Mouse (Mus musculus) brown adipose tissue, adult 24 weeks (tissue): ENCODE results near the gene Ankdd1b. TPM values are rescaled to one million over a fixed set of nuclear protein-coding genes. Genes with fewer than 3 reads are reported as not detected.

Experiments
- H3K27ac ChIP-seq: fragments of 200-500 bp; replicated peaks from 2 replicates; pipeline ENCODE4 v1.5.1; 2012; ENCODE audit warnings: low read depth, mild to moderate bottlenecking, low read length
- H3K4me1 ChIP-seq: fragments of 200-500 bp; 2 replicates; pipeline ENCODE4 v1.6.1; 2012; ENCODE audit warnings: low read length, mixed read lengths; ENCODE audit not compliant: control insufficient read depth, insufficient read depth, insufficient read length
- H3K4me3 ChIP-seq: fragments of 200-500 bp; 2 replicates; pipeline ENCODE4 v1.5.1; 2012; ENCODE audit warnings: low read depth, mild to moderate bottlenecking, low read length, moderate library complexity; ENCODE audit not compliant: insufficient read depth
- polyA plus RNA-seq: library from polyadenylated mRNA; stranded (reverse); fragments of >200 nt; gene quantifications from 2 replicates; pipeline ENCODE4 v1.2.4, GENCODE M21; 2012; ENCODE audit not compliant: missing spikeins, insufficient read depth, insufficient read length

The Ankdd1b gene
- polyA plus RNA-seq, 1 experiment = not detected

DNA sequence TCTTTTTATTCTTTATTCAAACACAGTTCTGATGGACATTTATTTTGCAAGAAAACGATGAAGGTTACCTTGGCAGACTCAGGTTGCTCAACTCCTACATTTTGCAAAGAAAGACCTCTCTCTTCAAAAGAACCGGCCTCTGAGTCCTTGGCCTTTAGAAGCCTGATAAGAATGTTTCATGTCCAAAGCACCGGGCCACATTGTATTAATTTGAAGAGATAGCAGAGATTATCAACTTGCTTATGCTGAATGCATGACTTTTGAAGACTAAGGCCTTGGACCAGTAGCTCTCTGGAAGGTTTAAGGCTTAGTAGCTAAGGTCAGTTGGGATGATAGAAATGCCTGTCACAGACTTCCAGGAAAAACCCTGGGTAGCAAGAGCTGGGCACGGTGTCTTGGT lies 6.2 kb upstream of the Ankdd1b start:
- Histone ChIP-seq H3K4me1 (peaks cover 4% of the 10 kb centered on the region; the same call in 1 of the 2 replicates), H3K4me3 (no peak overlapping the region), H3K27ac (no peak overlapping the region)

DNA sequence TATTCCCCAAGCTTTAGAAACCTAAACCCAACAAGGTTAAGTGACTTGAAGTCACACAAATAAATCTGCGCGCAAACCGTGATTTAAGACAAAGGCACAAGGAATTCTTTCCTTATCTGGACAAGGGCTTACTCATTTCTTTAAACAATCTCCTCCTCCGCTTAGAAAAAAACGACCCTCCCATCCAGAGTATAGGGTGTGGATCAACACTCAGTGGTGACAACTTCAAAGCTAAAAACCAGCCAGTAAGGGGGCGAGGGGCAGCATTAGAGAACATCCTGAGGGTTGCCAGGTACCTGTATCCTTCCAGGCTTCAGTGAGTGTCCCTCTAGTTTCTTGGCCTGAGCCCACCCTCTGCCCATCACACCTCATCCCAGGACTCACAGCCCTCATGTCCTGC lies 442 bp downstream of the Ankdd1b start:
- H3K4me1 ChIP-seq = no peaks in the 10 kb centered on the region
- no peak overlapping the region for H3K27ac ChIP-seq
- no peak overlapping the region for H3K4me3 ChIP-seq

DNA sequence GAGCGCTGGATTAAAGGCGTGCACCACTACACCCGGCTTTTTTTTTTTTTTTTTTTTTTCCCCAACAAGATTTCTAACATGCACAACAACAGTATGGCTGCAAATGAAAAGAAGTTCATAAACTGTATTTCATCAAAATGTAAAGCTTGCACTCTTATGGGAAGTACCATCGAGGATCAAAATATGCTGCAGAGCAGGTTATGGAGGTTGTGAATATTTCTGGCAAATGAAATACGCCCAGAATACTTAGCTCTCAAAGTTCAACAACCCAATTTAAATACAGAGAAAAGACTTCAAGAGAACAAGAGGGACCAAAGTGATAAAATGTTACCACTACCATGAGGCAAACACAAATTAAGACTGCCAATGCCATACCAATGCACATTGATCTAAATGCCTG lies 2.3 kb downstream of the Ankdd1b start:
- H3K4me1 ChIP-seq = no peaks in the 10 kb centered on the region
- H3K4me3 ChIP-seq = no peak overlapping the region
- no peak overlapping the region for H3K27ac ChIP-seq

DNA sequence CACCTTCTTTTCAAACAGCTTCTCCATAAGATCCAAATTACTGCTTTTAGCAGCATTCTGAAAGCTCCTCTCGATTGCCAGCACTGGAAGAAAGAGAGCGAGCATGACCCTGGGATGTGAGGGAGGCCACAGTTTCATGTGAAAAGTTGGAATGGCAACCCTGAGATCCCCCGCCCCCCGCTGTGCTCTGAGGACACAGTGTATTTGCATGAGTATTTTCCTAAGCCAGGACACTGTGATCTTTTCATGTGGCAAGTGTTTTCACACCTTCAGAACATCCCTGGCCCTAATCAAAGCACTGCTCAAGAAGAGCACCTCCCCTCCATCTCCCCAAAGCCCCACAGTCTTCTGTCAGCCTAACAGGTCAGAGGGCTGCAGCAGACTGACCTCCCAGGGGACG lies 5.7 kb downstream of the Ankdd1b start:
- Histone ChIP-seq H3K4me3 (no peak overlapping the region), H3K27ac (no peak overlapping the region), H3K4me1 (no peaks in the 10 kb centered on the region)

DNA sequence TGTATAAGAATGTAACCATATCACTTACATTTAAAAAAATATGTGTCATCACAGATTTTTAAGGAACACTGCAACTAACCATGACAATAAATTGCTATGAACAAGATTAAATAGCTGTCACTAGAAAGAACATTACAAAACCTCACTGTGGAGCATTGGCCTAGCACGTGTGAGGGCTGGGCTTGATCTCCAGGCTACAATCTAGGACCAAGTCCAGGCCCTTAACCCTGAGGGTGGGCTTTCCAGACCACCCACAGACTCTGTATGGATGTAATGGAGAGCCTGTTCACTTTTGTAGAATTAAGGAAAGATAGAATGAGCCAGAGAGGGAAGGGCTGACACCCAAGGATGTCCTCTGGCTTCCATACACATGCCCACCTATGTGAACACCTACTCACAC lies 8.4 kb downstream of the Ankdd1b start:
- no peaks in the 10 kb centered on the region for H3K4me1 ChIP-seq
- H3K4me3 ChIP-seq = no peak overlapping the region
- no peak overlapping the region for H3K27ac ChIP-seq

DNA sequence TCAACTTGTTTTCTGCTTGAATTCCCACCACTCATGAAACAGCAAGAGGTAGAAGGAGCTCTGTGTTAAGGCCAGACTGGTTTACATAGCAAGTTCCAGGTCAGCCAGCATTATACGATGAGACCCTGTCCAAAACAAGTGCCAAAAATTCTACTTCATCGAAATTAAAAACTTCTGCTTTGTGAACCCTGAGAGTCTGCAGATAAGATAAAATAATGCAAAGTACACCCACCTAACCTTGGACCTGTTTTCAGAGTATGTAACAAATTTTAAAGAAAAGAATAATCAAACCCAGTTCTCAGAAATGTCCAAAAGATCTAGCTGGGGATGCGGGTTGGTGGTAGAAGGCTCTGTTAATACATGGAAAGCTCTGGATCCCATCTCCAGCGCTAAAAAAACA lies 12.4 kb downstream of the Ankdd1b start:
- H3K4me3 ChIP-seq = no peak overlapping the region
- H3K27ac ChIP-seq = no peak overlapping the region
- peaks cover 2% of the 10 kb centered on the region; the same call in 1 of the 2 replicates for H3K4me1 ChIP-seq

DNA sequence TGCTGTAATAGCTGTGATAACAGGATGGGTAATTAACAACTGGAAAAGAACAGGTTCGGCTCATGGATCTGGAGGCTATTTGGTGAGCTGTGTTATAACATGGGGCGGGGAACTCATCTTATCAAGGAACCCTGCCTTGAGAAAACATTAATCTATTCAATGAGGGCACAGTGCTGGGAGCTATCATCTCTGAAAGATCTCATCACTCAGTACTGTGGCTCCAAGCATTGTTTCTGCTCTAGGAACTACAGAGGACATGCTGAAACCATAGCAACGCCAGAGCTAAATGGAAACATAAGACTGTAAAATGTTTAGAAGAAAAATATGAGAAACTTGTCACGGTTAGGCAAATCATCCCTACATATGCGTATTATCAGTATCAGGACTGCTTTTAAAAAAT lies 13.0 kb downstream of the Ankdd1b start:
- peaks cover 2% of the 10 kb centered on the region; the same call in 1 of the 2 replicates for H3K4me1 ChIP-seq
- H3K4me3 ChIP-seq = no peak overlapping the region
- H3K27ac ChIP-seq = no peak overlapping the region

DNA sequence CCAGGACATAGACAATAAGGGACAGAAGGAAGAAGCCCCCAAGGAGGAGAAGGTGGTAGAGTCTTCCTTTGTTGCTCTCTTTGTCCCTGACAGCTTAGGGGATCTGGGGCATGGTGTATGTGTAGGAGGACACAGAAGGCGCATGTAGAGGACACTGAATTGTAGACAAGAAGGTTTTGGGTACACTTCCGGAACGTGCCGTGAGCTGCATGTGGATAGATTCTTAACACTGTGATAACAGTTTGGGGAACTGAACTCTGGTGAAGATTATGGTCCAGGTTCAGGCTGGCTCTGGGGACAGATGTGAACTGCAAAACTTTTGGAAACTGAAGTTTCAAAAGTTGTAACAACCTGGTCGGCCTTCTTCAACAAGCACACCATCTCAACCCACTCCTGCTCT lies 13.4 kb downstream of the Ankdd1b start:
- peaks cover 2% of the 10 kb centered on the region; the same call in 1 of the 2 replicates for H3K4me1 ChIP-seq
- no peak overlapping the region for H3K27ac ChIP-seq
- no peak overlapping the region for H3K4me3 ChIP-seq

DNA sequence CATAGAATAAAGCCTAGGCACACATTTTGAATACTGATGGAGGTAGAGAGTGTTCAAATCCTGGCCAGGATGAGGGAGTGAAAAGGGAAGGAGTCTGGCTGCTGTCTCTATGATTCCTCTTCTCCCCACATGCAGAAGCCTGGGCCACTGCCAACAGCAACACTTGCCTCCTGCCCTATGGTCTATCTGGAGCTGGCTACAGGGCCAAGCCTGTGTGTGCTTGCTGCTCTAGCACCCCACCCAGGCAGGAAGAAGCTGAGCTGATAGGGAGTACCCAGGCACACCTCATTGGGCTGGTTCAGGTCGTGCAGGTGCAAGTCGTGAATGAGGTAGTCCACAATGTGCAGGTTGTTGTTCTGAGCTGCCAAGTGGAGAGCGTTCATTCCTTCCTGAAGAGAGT lies 16.7 kb downstream of the Ankdd1b start:
- Histone ChIP-seq H3K4me3 (no peak overlapping the region), H3K27ac (no peak overlapping the region), H3K4me1 (peaks cover 2% of the 10 kb centered on the region; the same call in 1 of the 2 replicates)

DNA sequence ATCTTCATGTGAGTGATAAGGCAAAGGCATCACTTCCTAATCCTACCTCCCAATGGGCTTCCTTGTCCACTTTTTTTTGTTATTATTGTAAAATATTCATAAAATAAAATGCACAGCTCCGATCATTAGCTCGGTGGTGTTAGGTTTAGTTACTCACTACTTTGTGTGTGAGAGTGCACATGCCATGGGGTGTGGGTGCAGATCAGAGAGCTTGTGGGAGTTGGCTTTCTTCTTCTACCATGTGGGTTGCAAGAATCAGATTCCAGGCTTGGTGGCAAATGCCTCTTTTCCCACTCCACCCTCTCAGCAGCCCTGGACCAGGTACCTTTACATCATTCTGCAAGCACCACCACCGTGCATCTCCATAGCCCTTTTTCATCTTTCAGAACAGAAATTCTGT lies 18.4 kb downstream of the Ankdd1b start:
- peaks cover 2% of the 10 kb centered on the region; the same call in 1 of the 2 replicates for H3K4me1 ChIP-seq
- H3K27ac ChIP-seq = no peak overlapping the region
- no peak overlapping the region for H3K4me3 ChIP-seq

DNA sequence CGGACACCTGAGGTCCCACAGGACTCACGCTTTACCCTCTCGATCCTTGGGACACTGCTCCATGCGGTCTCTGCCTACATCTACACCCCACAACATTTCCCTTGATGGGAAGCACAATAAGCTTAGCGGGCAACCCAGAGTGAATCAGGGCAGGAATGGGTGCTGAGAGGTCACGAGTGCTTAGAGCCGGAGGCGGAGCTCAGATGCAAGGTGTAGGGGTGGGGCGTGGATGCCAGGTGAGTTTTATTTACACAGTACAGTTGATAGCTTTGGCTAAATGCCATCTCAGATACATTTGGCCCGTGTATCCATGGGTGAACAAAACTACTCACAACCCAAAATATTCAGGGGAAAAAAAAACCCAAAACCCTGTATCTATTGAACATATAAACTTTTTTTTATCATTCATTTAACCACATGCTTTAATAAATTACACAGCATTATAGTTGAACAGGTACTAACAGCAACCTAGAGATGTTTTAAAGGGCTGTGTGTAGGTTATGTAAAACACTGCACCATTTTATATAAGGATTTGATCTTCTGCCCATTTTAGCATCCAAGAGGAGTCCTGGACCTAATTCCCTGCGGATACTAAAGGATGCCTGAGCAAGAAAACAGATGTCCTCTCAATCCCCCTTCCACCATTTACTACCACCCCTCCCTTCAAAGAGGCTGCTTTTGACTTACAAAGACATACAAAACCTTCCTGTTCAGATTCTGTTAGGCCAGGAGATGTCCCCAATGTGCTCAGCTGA lies 19.4 kb downstream of the Ankdd1b start:
- no peak overlapping the region for H3K4me3 ChIP-seq
- peaks cover 2% of the 10 kb centered on the region; the same call in 1 of the 2 replicates for H3K4me1 ChIP-seq
- no peak overlapping the region for H3K27ac ChIP-seq

DNA sequence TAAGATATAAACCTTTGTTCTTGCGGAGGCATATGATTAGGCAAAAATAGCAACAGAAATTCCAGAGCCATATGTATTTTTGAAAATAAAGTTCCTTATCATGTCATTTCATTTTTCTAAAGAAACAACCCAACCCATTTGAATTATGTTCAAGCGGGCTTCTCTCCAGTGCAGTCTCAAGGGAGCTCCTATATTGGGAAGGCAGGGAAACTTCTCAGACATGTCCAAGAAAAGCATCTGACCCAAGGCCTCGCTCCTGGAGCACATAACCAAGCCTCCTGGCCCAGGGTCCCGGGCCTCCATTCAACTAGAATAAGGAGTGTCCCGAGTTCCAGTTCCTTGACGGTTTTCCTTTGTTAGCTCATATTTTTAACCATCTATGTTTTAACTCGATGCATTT lies 20.1 kb downstream of the Ankdd1b start:
- Histone ChIP-seq H3K4me1 (peaks cover 2% of the 10 kb centered on the region; the same call in 1 of the 2 replicates), H3K4me3 (no peak overlapping the region), H3K27ac (no peak overlapping the region)

DNA sequence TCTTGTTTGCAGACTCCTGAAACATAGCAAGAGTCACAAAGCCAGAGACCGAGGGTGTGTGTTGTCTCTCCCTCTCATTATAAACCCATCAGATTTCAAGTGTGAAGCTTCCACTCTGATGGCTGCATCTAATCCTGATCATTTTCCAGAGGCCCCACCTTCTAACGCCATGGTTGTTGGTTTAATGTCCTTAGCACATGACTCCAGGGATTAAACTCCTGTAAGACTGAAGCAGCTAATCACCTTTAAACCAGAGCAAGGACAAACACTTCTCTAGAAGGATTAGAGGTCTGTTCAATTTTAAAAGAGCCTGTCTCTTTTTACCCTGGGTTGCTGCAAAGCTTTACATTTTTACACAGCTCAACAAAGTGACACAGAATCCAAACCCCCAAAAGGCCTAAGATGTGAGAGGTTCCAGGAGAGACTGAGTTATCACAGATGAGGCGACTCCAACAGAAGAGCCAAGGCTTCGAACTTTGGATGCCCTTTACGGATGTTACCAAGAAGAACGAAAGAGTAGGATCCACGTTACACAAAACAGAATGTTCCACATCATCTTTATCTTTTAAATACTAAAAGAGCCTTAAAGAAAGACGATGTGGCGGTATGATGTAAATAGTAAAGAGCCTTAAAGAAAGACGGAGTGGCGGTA lies 20.7 kb downstream of the Ankdd1b start:
- Histone ChIP-seq H3K4me3 (no peak overlapping the region), H3K27ac (no peak overlapping the region), H3K4me1 (peaks cover 2% of the 10 kb centered on the region; the same call in 1 of the 2 replicates)

DNA sequence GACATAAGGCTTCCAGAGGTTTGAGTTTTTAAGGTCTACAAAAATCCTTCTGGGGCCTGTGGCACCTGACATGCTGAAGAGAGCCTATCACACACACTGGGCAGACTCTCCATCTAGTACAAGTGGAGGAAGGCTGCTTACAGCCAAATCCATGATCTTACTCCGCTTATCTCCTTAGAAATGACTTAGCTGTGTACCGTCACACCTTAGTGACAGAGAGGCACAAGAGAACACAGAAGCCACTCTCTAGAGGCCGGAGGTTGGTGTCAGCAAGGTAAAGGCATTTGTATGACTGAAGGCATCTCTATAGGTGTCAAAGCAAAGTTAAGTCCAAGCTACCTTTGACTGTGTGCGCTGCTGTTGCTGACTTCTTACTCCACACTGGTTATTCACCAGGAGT lies 30.6 kb downstream of the Ankdd1b start:
- no peak overlapping the region for H3K27ac ChIP-seq
- no peak overlapping the region for H3K4me3 ChIP-seq
- no peaks in the 10 kb centered on the region for H3K4me1 ChIP-seq

DNA sequence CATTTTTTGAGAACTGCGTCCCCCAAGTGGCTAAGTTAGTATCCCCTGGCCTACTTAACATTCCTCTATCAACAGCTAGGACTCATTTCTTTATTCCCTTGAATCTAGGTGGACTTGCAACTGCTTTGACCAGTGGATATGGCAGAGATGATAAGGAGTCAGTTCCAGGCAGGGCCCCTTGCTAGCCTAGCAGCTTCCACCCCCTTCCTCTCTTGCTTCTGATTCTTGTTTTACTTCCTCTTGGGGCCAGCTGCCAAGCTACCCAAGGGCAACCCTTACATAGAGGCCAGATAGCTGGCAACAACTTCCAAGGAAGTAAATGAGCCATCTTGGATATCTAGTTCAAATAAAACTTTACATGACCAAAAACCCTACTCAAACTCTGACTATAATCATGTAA lies 34.1 kb downstream of the Ankdd1b start:
- Histone ChIP-seq H3K4me1 (peaks cover 8% of the 10 kb centered on the region; the same call in 1 of the 2 replicates), H3K27ac (no peak overlapping the region), H3K4me3 (no peak overlapping the region)

DNA sequence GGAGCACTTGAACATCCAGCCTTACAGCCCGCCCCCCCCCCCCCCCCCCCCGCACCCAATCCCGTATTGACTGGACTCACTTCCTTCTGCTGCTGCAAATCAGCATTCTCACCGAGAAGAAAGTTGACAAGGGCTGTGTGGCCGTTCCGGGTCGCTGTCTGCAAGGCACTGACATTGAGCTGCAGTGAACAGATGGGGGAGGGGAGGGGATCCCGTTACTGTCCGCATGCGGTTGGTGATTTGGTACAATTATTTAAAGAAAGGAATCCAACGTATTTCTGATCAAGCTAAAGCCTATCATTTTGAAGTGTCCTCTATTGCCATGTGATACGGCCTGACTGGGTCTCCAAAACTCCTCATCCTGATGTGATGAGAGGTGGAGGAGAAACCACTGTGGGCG lies 35.2 kb downstream of the Ankdd1b start:
- Histone ChIP-seq H3K4me1 (peaks cover 8% of the 10 kb centered on the region; the same call in 1 of the 2 replicates), H3K4me3 (no peak overlapping the region), H3K27ac (no peak overlapping the region)
